ENCODE assay signal across 11 mouse cellular contexts in the genomic region with DNA sequence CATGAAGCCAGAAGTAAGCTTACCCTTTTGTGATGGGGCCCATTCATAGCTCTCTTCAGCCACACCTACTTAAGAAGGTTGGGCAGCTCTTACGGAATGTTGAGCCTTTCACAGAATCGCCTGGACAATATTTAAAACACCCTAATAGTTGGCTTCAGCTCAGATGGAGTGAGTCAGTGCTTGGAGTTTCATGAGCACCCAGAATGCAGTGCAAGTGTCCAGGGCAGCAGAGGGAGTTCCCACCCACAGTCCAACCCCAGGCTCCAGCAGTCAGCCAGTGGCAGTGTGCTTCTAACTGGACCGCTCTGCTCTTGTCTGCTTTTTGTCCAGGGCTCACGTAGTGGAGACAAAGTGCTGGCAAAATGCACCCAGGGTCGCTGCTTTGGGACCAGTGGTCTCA. TPM values are rescaled to one million over a fixed set of nuclear protein-coding genes. Genes with fewer than 3 reads are reported as not detected.
DNase-seq lines count a peak whose midpoint lies in the region; ATAC-seq lines count a peak whose summit lies in the region.
"Had no signal": no experiment of that assay in that cellular context is flagged by ENCODE, and none has a peak within 500 bp of the region (broad histone marks: within the 10 kb centered on the region; RNA-seq: fewer than 3 reads in every experiment).

No protein-coding gene starts in this region.

- no peaks in the 10 kb centered on the region; the same call in 1 of the 2 replicates for H3K27me3 ChIP-seq in hindbrain, embryonic 10.5 days (ENCODE audit: insufficient read depth, poor library complexity, severe bottlenecking)
- peaks cover 19% of the 10 kb centered on the region; the same call in 1 of the 2 replicates for H3K27me3 ChIP-seq in hindbrain, embryonic 13.5 days
- no peaks in the 10 kb centered on the region for H3K27me3 ChIP-seq in stomach, embryonic 16.5 days (ENCODE audit: control insufficient read depth, insufficient read depth, low read length)
- H3K27me3 ChIP-seq in kidney, embryonic 14.5 days (ENCODE audit: control insufficient read depth, insufficient read depth, low read length), result no peaks in the 10 kb centered on the region
- peaks cover 10% of the 10 kb centered on the region; the same call in 1 of the 2 replicates for H3K27me3 ChIP-seq in forebrain, embryonic 10.5 days (ENCODE audit: poor library complexity, severe bottlenecking)
- no peaks in the 10 kb centered on the region; the same call in 1 of the 2 replicates for H3K27me3 ChIP-seq in hindbrain, embryonic 11.5 days (ENCODE audit: control insufficient read depth, insufficient read depth, low read length)

- no peak overlapping the region for H3K9ac ChIP-seq in hindbrain, embryonic 13.5 days
- no peak overlapping the region for H3K9ac ChIP-seq in stomach, embryonic 16.5 days (ENCODE audit: low read length)
- no peak overlapping the region for H3K9ac ChIP-seq in kidney, embryonic 14.5 days (ENCODE audit: low read depth, low read length)
- no peak overlapping the region for H3K9ac ChIP-seq in hindbrain, embryonic 11.5 days (ENCODE audit: low read depth, low read length)

- peaks cover 38% of the 10 kb centered on the region for H3K4me1 ChIP-seq in hindbrain, embryonic 10.5 days (replicated peaks)
- peaks cover 22% of the 10 kb centered on the region for H3K4me1 ChIP-seq in hindbrain, embryonic 13.5 days (replicated peaks)
- peaks cover 6% of the 10 kb centered on the region; the same call in 1 of the 2 replicates for H3K4me1 ChIP-seq in stomach, embryonic 16.5 days (ENCODE audit: control insufficient read depth, insufficient read depth, low read length)
- H3K4me1 ChIP-seq in kidney, embryonic 14.5 days (ENCODE audit: control insufficient read depth, insufficient read depth, low read length), result no peaks in the 10 kb centered on the region
- H3K4me1 ChIP-seq in forebrain, embryonic 10.5 days, result peaks cover 6% of the 10 kb centered on the region; the same call in 1 of the 2 replicates
- H3K4me1 ChIP-seq in hindbrain, embryonic 11.5 days (replicated peaks; ENCODE audit: control insufficient read depth, insufficient read depth, low read length), result no peaks in the 10 kb centered on the region; the same call in 1 of the 2 replicates

- 0 out of 2 replicates have a peak overlapping the region, but pooled peaks have one; percentile 40 for H3K27ac ChIP-seq in hindbrain, embryonic 10.5 days
- H3K27ac ChIP-seq in hindbrain, embryonic 13.5 days, result no peak overlapping the region
- H3K27ac ChIP-seq in stomach, embryonic 16.5 days (ENCODE audit: low read length), result peak overlapping the region; percentile 40; the same call in 1 of the 2 replicates
- H3K27ac ChIP-seq in kidney, embryonic 14.5 days (ENCODE audit: low read depth, low read length), result no peak overlapping the region
- no peak overlapping the region for H3K27ac ChIP-seq in forebrain, embryonic 10.5 days
- no peak overlapping the region for H3K27ac ChIP-seq in hindbrain, embryonic 11.5 days (ENCODE audit: low read depth, low read length)
- H3K27ac ChIP-seq: hindbrain, postnatal 0 days had no signal

- WGBS in hindbrain, embryonic 10.5 days, result 73% methylated on average over 5 of the region's 5 CpGs
- 80% methylated on average over 5 of the region's 5 CpGs for WGBS in hindbrain, embryonic 13.5 days
- WGBS in stomach, embryonic 16.5 days, result 45% methylated on average over 5 of the region's 5 CpGs
- 72% methylated on average over 5 of the region's 5 CpGs for WGBS in kidney, embryonic 14.5 days
- WGBS in forebrain, embryonic 10.5 days, result 74% methylated on average over 5 of the region's 5 CpGs
- WGBS in hindbrain, embryonic 11.5 days, result 73% methylated on average over 5 of the region's 5 CpGs

- H3K9me3 ChIP-seq in hindbrain, embryonic 10.5 days, result no peaks in the 10 kb centered on the region
- no peaks in the 10 kb centered on the region for H3K9me3 ChIP-seq in hindbrain, embryonic 13.5 days
- H3K9me3 ChIP-seq in stomach, embryonic 16.5 days (replicated peaks; ENCODE audit: control insufficient read depth, low read length), result no peaks in the 10 kb centered on the region
- no peaks in the 10 kb centered on the region for H3K9me3 ChIP-seq in kidney, embryonic 14.5 days (ENCODE audit: control insufficient read depth, low read length)
- no peaks in the 10 kb centered on the region for H3K9me3 ChIP-seq in forebrain, embryonic 10.5 days
- H3K9me3 ChIP-seq in hindbrain, embryonic 11.5 days (ENCODE audit: control insufficient read depth, low read length), result no peaks in the 10 kb centered on the region

- DNase-seq in hindbrain, embryonic 10.5 days (ENCODE audit: low spot score), result no peak
- peak; percentile 35 to 43 for DNase-seq in adrenal gland, postnatal 36 days
- DNase-seq in heart, postnatal 4 days, result peak; percentile 60
- no peak for DNase-seq in forebrain, embryonic 10.5 days (ENCODE audit: extremely low spot score, low spot score)
- no peak for DNase-seq in hindbrain, embryonic 11.5 days (ENCODE audit: low spot score)
- DNase-seq: cerebellum, adult 11 months had no signal

- no peak for ATAC-seq in hindbrain, embryonic 13.5 days (ENCODE audit: low FRiP score)
- ATAC-seq in stomach, embryonic 16.5 days (ENCODE audit: insufficient read depth, low FRiP score), result peak; percentile 72; the same call in 1 of the 2 replicates
- no peak for ATAC-seq in kidney, embryonic 14.5 days (ENCODE audit: low FRiP score, low TSS enrichment)
- ATAC-seq in hindbrain, embryonic 11.5 days (ENCODE audit: low FRiP score), result no peak
- ATAC-seq: hindbrain, postnatal 0 days had no signal

- H3K4me2 ChIP-seq in hindbrain, embryonic 13.5 days, result no peak overlapping the region
- no peak overlapping the region for H3K4me2 ChIP-seq in stomach, embryonic 16.5 days (ENCODE audit: low read depth, low read length)
- no peak overlapping the region for H3K4me2 ChIP-seq in kidney, embryonic 14.5 days (replicated peaks; ENCODE audit: low read depth, low read length)
- H3K4me2 ChIP-seq in hindbrain, embryonic 11.5 days (replicated peaks; ENCODE audit: low read depth, low read length), result no peak overlapping the region

- H3K4me3 ChIP-seq in hindbrain, embryonic 10.5 days, result no peak overlapping the region
- no peak overlapping the region for H3K4me3 ChIP-seq in hindbrain, embryonic 13.5 days
- no peak overlapping the region for H3K4me3 ChIP-seq in stomach, embryonic 16.5 days (replicated peaks; ENCODE audit: low read length)
- no peak overlapping the region for H3K4me3 ChIP-seq in kidney, embryonic 14.5 days (ENCODE audit: low read length)
- no peak overlapping the region for H3K4me3 ChIP-seq in forebrain, embryonic 10.5 days
- no peak overlapping the region for H3K4me3 ChIP-seq in hindbrain, embryonic 11.5 days (ENCODE audit: low read depth, low read length)

- no peaks in the 10 kb centered on the region for H3K36me3 ChIP-seq in hindbrain, embryonic 10.5 days
- H3K36me3 ChIP-seq in hindbrain, embryonic 13.5 days, result no peaks in the 10 kb centered on the region
- no peaks in the 10 kb centered on the region for H3K36me3 ChIP-seq in stomach, embryonic 16.5 days (ENCODE audit: control insufficient read depth, insufficient read depth, low read length)
- no peaks in the 10 kb centered on the region for H3K36me3 ChIP-seq in kidney, embryonic 14.5 days (ENCODE audit: control insufficient read depth, insufficient read depth, low read length)
- no peaks in the 10 kb centered on the region for H3K36me3 ChIP-seq in forebrain, embryonic 10.5 days (replicated peaks)
- H3K36me3 ChIP-seq in hindbrain, embryonic 11.5 days (ENCODE audit: control insufficient read depth, insufficient read depth, low read length), result no peaks in the 10 kb centered on the region

RNA-seq across cellular contexts. Expression of a gene that starts 13.6 kb away (rescaled TPM):
- polyA plus RNA-seq in hindbrain, embryonic 10.5 days (2016; fragmentation: Nextera tagmentation; extraction: Ambion mirVana), result 0.85 and 2.1 TPM in 2 replicates
- 0.18 and 0.25 TPM in 2 replicates for polyA plus RNA-seq in hindbrain, embryonic 13.5 days (2015; fragmentation: Nextera tagmentation; extraction: Ambion mirVana)
- total RNA-seq in adrenal gland, postnatal 36 days (2021), result under 1 TPM; 0.36 to 0.40 TPM
- total RNA-seq in heart, postnatal 4 days (2021), result under 1 TPM; 0.50 to 0.54 TPM
- polyA plus RNA-seq in stomach, embryonic 16.5 days (2015; fragmentation: Nextera tagmentation; extraction: Ambion mirVana), result 0.81 and 0.90 TPM in 2 replicates
- polyA plus RNA-seq in kidney, embryonic 14.5 days (2014; fragmentation: Nextera tagmentation; extraction: Ambion mirVana), result 2.7 and 2.8 TPM in 2 replicates
- 0.58 and 0.82 TPM in 2 replicates for polyA plus RNA-seq in forebrain, embryonic 10.5 days (2016; fragmentation: Nextera tagmentation; extraction: Ambion mirVana)
- polyA plus RNA-seq in hindbrain, embryonic 11.5 days (2014; fragmentation: Nextera tagmentation; extraction: Ambion mirVana), result 0.66 and 0.92 TPM in 2 replicates
- total RNA-seq: megakaryocyte, adult 5-6 weeks had no signal

RNA-seq across cellular contexts. Expression of a gene that starts 17.7 kb away (rescaled TPM):
- 0.15 and 0.21 TPM in 2 replicates for polyA plus RNA-seq in hindbrain, embryonic 10.5 days (2016; fragmentation: Nextera tagmentation; extraction: Ambion mirVana)
- 0.26 TPM in 1 of 2 replicates, not detected in the other for polyA plus RNA-seq in hindbrain, embryonic 13.5 days (2015; fragmentation: Nextera tagmentation; extraction: Ambion mirVana)
- total RNA-seq in adrenal gland, postnatal 36 days (2021), result not detected
- not detected for total RNA-seq in heart, postnatal 4 days (2021)
- polyA plus RNA-seq in stomach, embryonic 16.5 days (2015; fragmentation: Nextera tagmentation; extraction: Ambion mirVana), result 1.3 and 2.4 TPM in 2 replicates
- 0.70 and 1.3 TPM in 2 replicates for polyA plus RNA-seq in kidney, embryonic 14.5 days (2014; fragmentation: Nextera tagmentation; extraction: Ambion mirVana)
- not detected in 2 replicates for polyA plus RNA-seq in forebrain, embryonic 10.5 days (2016; fragmentation: Nextera tagmentation; extraction: Ambion mirVana)
- 0.24 and 0.39 TPM in 2 replicates for polyA plus RNA-seq in hindbrain, embryonic 11.5 days (2014; fragmentation: Nextera tagmentation; extraction: Ambion mirVana)
- total RNA-seq: hindbrain, postnatal 0 days had no signal
- polyA plus RNA-seq: hindbrain, postnatal 0 days had no signal

RNA-seq across cellular contexts. Expression of a gene that starts 40.9 kb away (rescaled TPM):
- 2.2 and 6.2 TPM in 2 replicates for polyA plus RNA-seq in hindbrain, embryonic 10.5 days (2016; fragmentation: Nextera tagmentation; extraction: Ambion mirVana)
- 0.30 and 0.54 TPM in 2 replicates for polyA plus RNA-seq in hindbrain, embryonic 13.5 days (2015; fragmentation: Nextera tagmentation; extraction: Ambion mirVana)
- total RNA-seq in adrenal gland, postnatal 36 days (2021), result not detected
- under 1 TPM in 1 of 2 experiments, not detected in 1; 0.43 TPM for total RNA-seq in heart, postnatal 4 days (2021)
- 7.0 and 9.8 TPM in 2 replicates for polyA plus RNA-seq in stomach, embryonic 16.5 days (2015; fragmentation: Nextera tagmentation; extraction: Ambion mirVana)
- polyA plus RNA-seq in kidney, embryonic 14.5 days (2014; fragmentation: Nextera tagmentation; extraction: Ambion mirVana), result 1.4 and 1.5 TPM in 2 replicates
- polyA plus RNA-seq in forebrain, embryonic 10.5 days (2016; fragmentation: Nextera tagmentation; extraction: Ambion mirVana), result 2.1 and 3.1 TPM in 2 replicates
- 0.77 and 1.7 TPM in 2 replicates for polyA plus RNA-seq in hindbrain, embryonic 11.5 days (2014; fragmentation: Nextera tagmentation; extraction: Ambion mirVana)
- total RNA-seq: megakaryocyte, adult 5-6 weeks had no signal

RNA-seq across cellular contexts. Expression of a gene that starts 57.7 kb away (rescaled TPM):
- polyA plus RNA-seq in hindbrain, embryonic 10.5 days (2016; fragmentation: Nextera tagmentation; extraction: Ambion mirVana), result 13.5 and 18.8 TPM in 2 replicates
- 20.6 and 23.4 TPM in 2 replicates for polyA plus RNA-seq in hindbrain, embryonic 13.5 days (2015; fragmentation: Nextera tagmentation; extraction: Ambion mirVana)
- total RNA-seq in adrenal gland, postnatal 36 days (2021), result 1 to 10 TPM; 4.5 to 4.7 TPM
- 10 to 100 TPM; 25.3 to 27.4 TPM for total RNA-seq in heart, postnatal 4 days (2021)
- 16.1 and 17.8 TPM in 2 replicates for polyA plus RNA-seq in stomach, embryonic 16.5 days (2015; fragmentation: Nextera tagmentation; extraction: Ambion mirVana)
- polyA plus RNA-seq in kidney, embryonic 14.5 days (2014; fragmentation: Nextera tagmentation; extraction: Ambion mirVana), result 22.2 and 23.7 TPM in 2 replicates
- polyA plus RNA-seq in forebrain, embryonic 10.5 days (2016; fragmentation: Nextera tagmentation; extraction: Ambion mirVana), result 9.6 and 11.1 TPM in 2 replicates
- 13.5 and 14.0 TPM in 2 replicates for polyA plus RNA-seq in hindbrain, embryonic 11.5 days (2014; fragmentation: Nextera tagmentation; extraction: Ambion mirVana)
- total RNA-seq: megakaryocyte, adult 5-6 weeks had no signal

Comparison
In these comparisons a context has a peak if more than half of its experiments do, and no peak if none do; other contexts are left out.
1. H3K27ac ChIP-seq: peak in hindbrain, embryonic 10.5 days (single experiment) and stomach, embryonic 16.5 days (single experiment); none in hindbrain, embryonic 13.5 days (single experiment), kidney, embryonic 14.5 days (single experiment), forebrain, embryonic 10.5 days (single experiment) and hindbrain, embryonic 11.5 days (single experiment).
2. DNase-seq: peak in adrenal gland, postnatal 36 days (2 of 2) and heart, postnatal 4 days (single experiment); none in hindbrain, embryonic 10.5 days (single experiment), forebrain, embryonic 10.5 days (single experiment) and hindbrain, embryonic 11.5 days (single experiment).